ENCODE assay signal across 15 mouse cellular contexts in the genomic region with DNA sequence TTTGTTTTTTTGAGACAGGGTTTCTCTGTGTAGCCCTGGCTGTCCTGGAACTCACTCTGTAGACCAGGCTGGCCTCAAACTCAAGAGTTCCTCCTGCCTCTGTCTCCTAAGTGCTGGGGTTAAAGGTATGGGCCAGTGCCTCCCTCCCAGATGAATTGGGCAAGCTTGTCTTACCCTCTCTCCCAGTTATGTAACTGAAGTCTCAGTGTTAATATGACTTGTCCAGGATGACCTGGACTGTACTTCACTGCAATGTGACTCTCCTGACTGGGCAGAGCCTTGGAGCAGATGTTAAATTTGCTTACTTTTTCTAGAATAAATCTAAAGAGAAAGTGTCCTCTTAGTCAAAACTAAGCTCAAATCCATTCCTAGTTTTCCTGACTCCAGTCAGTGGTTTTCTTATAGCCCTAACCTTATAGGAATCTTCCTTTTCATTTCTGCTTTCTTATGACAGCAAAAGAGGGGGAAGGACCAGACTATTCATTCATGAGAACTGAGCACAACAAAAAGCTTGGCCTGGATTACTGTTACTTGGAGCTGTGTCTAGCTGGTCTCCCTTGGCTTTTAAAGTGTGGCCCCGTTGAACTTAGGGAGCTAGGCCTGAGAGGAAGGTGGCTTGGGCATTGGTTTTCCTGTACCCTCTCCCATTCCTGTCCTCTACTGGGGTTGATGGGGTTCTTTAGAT. TPM values are rescaled to one million over a fixed set of nuclear protein-coding genes. Genes with fewer than 3 reads are reported as not detected.
DNase-seq lines count a peak whose midpoint lies in the region; ATAC-seq and TF ChIP-seq lines count a peak whose summit lies in the region.
"Had no signal": no experiment of that assay in that cellular context is flagged by ENCODE, and none has a peak within 500 bp of the region (broad histone marks: within the 10 kb centered on the region; RNA-seq: fewer than 3 reads in every experiment).

No protein-coding gene starts in this region.

- WGBS in midbrain, postnatal 0 days: 81% methylated on average over 1 of the region's 1 CpGs
- WGBS in midbrain, embryonic 15.5 days: 79% methylated on average over 1 of the region's 1 CpGs

- H3K9me3 ChIP-seq in midbrain, postnatal 0 days (ENCODE audit: low read length): no peaks in the 10 kb centered on the region
- no peaks in the 10 kb centered on the region for H3K9me3 ChIP-seq in midbrain, embryonic 15.5 days
- H3K9me3 ChIP-seq: liver, embryonic 15.5 days had no signal

- intact Hi-C loops in left cerebral cortex, adult 2 months (cut with DNase I): no loop called here

- no peaks in the 10 kb centered on the region for H3K36me3 ChIP-seq in midbrain, postnatal 0 days (ENCODE audit: insufficient read depth, low read length)
- no peaks in the 10 kb centered on the region for H3K36me3 ChIP-seq in midbrain, embryonic 15.5 days (replicated peaks)
- H3K36me3 ChIP-seq: liver, embryonic 15.5 days had no signal

- TF ChIP-seq CTCF in left cerebral cortex, adult 2 months (IDR thresholded peaks at IDR 0.05): no peak
- TF ChIP-seq CTCF in midbrain, postnatal 0 days (IDR thresholded peaks at IDR 0.05): no peak

- H3K9ac ChIP-seq in midbrain, postnatal 0 days (replicated peaks; ENCODE audit: low read length, poor library complexity, severe bottlenecking): no peak overlapping the region
- H3K9ac ChIP-seq in midbrain, embryonic 15.5 days: no peak overlapping the region
- H3K9ac ChIP-seq: liver, embryonic 15.5 days had no signal

- no peak overlapping the region for H3K4me2 ChIP-seq in midbrain, postnatal 0 days (ENCODE audit: low read depth, low read length, poor library complexity, severe bottlenecking)
- no peak overlapping the region for H3K4me2 ChIP-seq in midbrain, embryonic 15.5 days
- H3K4me2 ChIP-seq: liver, embryonic 15.5 days had no signal

- no peak overlapping the region for H3K4me3 ChIP-seq in left cerebral cortex, adult 2 months
- H3K4me3 ChIP-seq in midbrain, postnatal 0 days (ENCODE audit: low read depth, low read length): no peak overlapping the region
- no peak overlapping the region for H3K4me3 ChIP-seq in midbrain, embryonic 15.5 days
- H3K4me3 ChIP-seq: liver, embryonic 15.5 days had no signal

- H3K27ac ChIP-seq in left cerebral cortex, adult 2 months: no peak overlapping the region
- no peak overlapping the region for H3K27ac ChIP-seq in midbrain, postnatal 0 days (ENCODE audit: low read depth, low read length)
- no peak overlapping the region for H3K27ac ChIP-seq in midbrain, embryonic 15.5 days
- H3K27ac ChIP-seq: liver, embryonic 15.5 days had no signal

- ATAC-seq in midbrain, postnatal 0 days (ENCODE audit: low FRiP score): no peak
- ATAC-seq in midbrain, embryonic 15.5 days (replicated peaks): no peak
- no peak for ATAC-seq in erythroid progenitor cell, adult 5-6 weeks (replicated peaks; ENCODE audit: low FRiP score, poor library complexity, severe bottlenecking)

- DNase-seq in embryo, embryonic 10.5 days (ENCODE audit: low spot score): peak; percentile 6
- DNase-seq in embryo, embryonic 11 days: no peak
- peak; percentile 29 for DNase-seq in left cerebral cortex, adult 11 months (ENCODE audit: low spot score)
- no peak for DNase-seq in left cerebral cortex, adult 2 months (ENCODE audit: extremely low spot score in 1 of 2, low spot score in 2 of 2)
- peak; percentile 62 for DNase-seq in midbrain, postnatal 0 days (ENCODE audit: low spot score)
- no peak for DNase-seq in thymus, postnatal 14 days
- DNase-seq: heart, adult 18-20 months; heart, postnatal 10 days; kidney, postnatal 10 days had no signal

- peaks cover 5% of the 10 kb centered on the region; the same call in 1 of the 2 replicates for H3K27me3 ChIP-seq in midbrain, postnatal 0 days (ENCODE audit: insufficient read depth, low read length)
- H3K27me3 ChIP-seq in midbrain, embryonic 15.5 days (replicated peaks): peaks cover 10% of the 10 kb centered on the region

- 0 out of 2 replicates have a peak, but pooled peaks cover 6% of the 10 kb centered on the region for H3K4me1 ChIP-seq in midbrain, postnatal 0 days (ENCODE audit: insufficient read depth, low read length)
- H3K4me1 ChIP-seq in midbrain, embryonic 15.5 days: peaks cover 15% of the 10 kb centered on the region

RNA-seq across cellular contexts. Expression of a gene that starts 9.7 kb away (rescaled TPM):
- 10 to 100 TPM; 13.8 to 14.2 TPM for total RNA-seq in left cerebral cortex, adult 2 months (2021)
- total RNA-seq in midbrain, postnatal 0 days (2014; rRNA removed): 10.6 and 11.9 TPM in 2 replicates
- 27.3 and 27.8 TPM in 2 replicates for polyA plus RNA-seq in midbrain, postnatal 0 days (2015; fragmentation: Nextera tagmentation; extraction: Ambion mirVana)
- polyA plus RNA-seq in midbrain, embryonic 15.5 days (2015; fragmentation: Nextera tagmentation; extraction: Ambion mirVana): 35.7 and 36.8 TPM in 2 replicates
- total RNA-seq in erythroid progenitor cell, adult 5-6 weeks (2015; ENCODE audit: low replicate concordance): 5.8 and 7.5 TPM in 2 replicates
- total RNA-seq in erythroid progenitor cell, adult 5-6 weeks (2017; ENCODE audit: low replicate concordance): 2.8 and 8.6 TPM in 2 replicates

RNA-seq across cellular contexts. Expression of a gene that starts 10.9 kb away (rescaled TPM):
- under 1 TPM; 0.16 TPM for total RNA-seq in left cerebral cortex, adult 2 months (2021)
- total RNA-seq in midbrain, postnatal 0 days (2014; rRNA removed): 0.28 TPM in 1 of 2 replicates, not detected in the other
- polyA plus RNA-seq in midbrain, postnatal 0 days (2015; fragmentation: Nextera tagmentation; extraction: Ambion mirVana): 0.09 TPM in 2 replicates
- polyA plus RNA-seq in midbrain, embryonic 15.5 days (2015; fragmentation: Nextera tagmentation; extraction: Ambion mirVana): 0.17 TPM in 1 of 2 replicates, not detected in the other
- total RNA-seq in erythroid progenitor cell, adult 5-6 weeks (2015; ENCODE audit: low replicate concordance): not detected in 2 replicates
- total RNA-seq in erythroid progenitor cell, adult 5-6 weeks (2017; ENCODE audit: low replicate concordance): not detected in 2 replicates
- total RNA-seq: heart, postnatal 10 days had no signal

RNA-seq across cellular contexts. Expression of a gene that starts 15.1 kb away (rescaled TPM):
- total RNA-seq in left cerebral cortex, adult 2 months (2021): not detected
- total RNA-seq in midbrain, postnatal 0 days (2014; rRNA removed): not detected in 2 replicates
- not detected in 2 replicates for polyA plus RNA-seq in midbrain, postnatal 0 days (2015; fragmentation: Nextera tagmentation; extraction: Ambion mirVana)
- not detected in 2 replicates for polyA plus RNA-seq in midbrain, embryonic 15.5 days (2015; fragmentation: Nextera tagmentation; extraction: Ambion mirVana)
- total RNA-seq in erythroid progenitor cell, adult 5-6 weeks (2015; ENCODE audit: low replicate concordance): not detected in 2 replicates
- total RNA-seq in erythroid progenitor cell, adult 5-6 weeks (2017; ENCODE audit: low replicate concordance): not detected in 2 replicates
- total RNA-seq: heart, adult 18-20 months; heart, postnatal 10 days; layer of hippocampus, postnatal 25 days had no signal
- polyA plus RNA-seq: frontal cortex, adult 2 months; spleen, adult 2 months had no signal

RNA-seq across cellular contexts. Expression of a gene that starts 45.2 kb away (rescaled TPM):
- total RNA-seq in left cerebral cortex, adult 2 months (2021): 10 to 100 TPM; 32.9 to 39.6 TPM
- total RNA-seq in midbrain, postnatal 0 days (2014; rRNA removed): 133 and 152 TPM in 2 replicates
- 42.4 and 45.5 TPM in 2 replicates for polyA plus RNA-seq in midbrain, postnatal 0 days (2015; fragmentation: Nextera tagmentation; extraction: Ambion mirVana)
- polyA plus RNA-seq in midbrain, embryonic 15.5 days (2015; fragmentation: Nextera tagmentation; extraction: Ambion mirVana): 36.8 and 39.9 TPM in 2 replicates
- 34.6 and 46.1 TPM in 2 replicates for total RNA-seq in erythroid progenitor cell, adult 5-6 weeks (2015; ENCODE audit: low replicate concordance)
- total RNA-seq in erythroid progenitor cell, adult 5-6 weeks (2017; ENCODE audit: low replicate concordance): 46.2 and 46.5 TPM in 2 replicates

Comparison
In these comparisons a context has a peak if more than half of its experiments do, and no peak if none do; other contexts are left out.
1. DNase-seq: peak in embryo, embryonic 10.5 days (single experiment), left cerebral cortex, adult 11 months (single experiment) and midbrain, postnatal 0 days (single experiment); none in embryo, embryonic 11 days (single experiment), left cerebral cortex, adult 2 months (0 of 2) and thymus, postnatal 14 days (single experiment).